In the genomic region with DNA sequence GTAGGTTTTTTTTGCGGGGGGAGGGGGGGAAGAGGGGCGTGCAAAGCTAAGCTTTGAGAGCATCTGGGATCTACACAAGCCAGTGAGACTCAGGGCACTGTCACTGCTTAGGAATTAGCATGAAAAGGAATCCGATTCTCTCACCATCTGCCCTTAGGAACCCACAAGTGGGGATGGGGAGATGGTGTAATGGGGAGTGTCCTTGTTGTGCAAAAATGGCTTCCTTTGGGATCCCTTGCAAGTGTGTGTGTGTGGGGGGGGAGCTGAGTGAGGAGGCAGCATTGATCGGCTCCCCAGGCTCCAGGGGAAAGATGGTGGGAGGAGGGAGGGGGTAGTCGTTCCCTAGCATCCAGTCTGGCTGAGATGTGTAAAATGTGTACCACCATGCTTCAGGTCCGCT, we compare ENCODE assay signal across 1 mouse cellular context.
TF ChIP-seq lines count a peak whose summit lies in the region.

No protein-coding gene starts in this region.

TF ChIP-seq in myocyte, 11 proteins besides CTCF, POLR2A, EP300 and RAD21:
- no peak for TF ChIP-seq TCF3 (IDR thresholded peaks at IDR 0.05; ENCODE audit: insufficient read length, low read depth)
- no peak for TF ChIP-seq REST (IDR thresholded peaks at IDR 0.05; ENCODE audit: insufficient read depth, insufficient read length)
- TF ChIP-seq E2F4 (IDR thresholded peaks at IDR 0.05; ENCODE audit: insufficient read depth) = no peak
- TF ChIP-seq SRF (IDR thresholded peaks at IDR 0.05; ENCODE audit: control insufficient read depth, insufficient read length, low read depth) = no peak
- no peak for TF ChIP-seq MAX (IDR thresholded peaks at IDR 0.05; ENCODE audit: low read depth)
- no peak for TF ChIP-seq USF1 (IDR thresholded peaks at IDR 0.05; ENCODE audit: low read depth)
- no peak for TF ChIP-seq CEBPB (IDR thresholded peaks at IDR 0.05; ENCODE audit: insufficient read depth, poor library complexity, severe bottlenecking)
- no peak for TF ChIP-seq POLR2AphosphoS2 (IDR thresholded peaks at IDR 0.05; ENCODE audit: insufficient read length, low read depth)
- TF ChIP-seq MYOD1 (IDR thresholded peaks at IDR 0.05; ENCODE audit: control insufficient read depth in 1 of 3, insufficient read length in 2 of 3, low read depth in 2 of 3) = no peak
- TF ChIP-seq TCF12 (IDR thresholded peaks at IDR 0.05; ENCODE audit: insufficient read depth, poor library complexity, severe bottlenecking) = no peak
- TF ChIP-seq MYOG (IDR thresholded peaks at IDR 0.05; ENCODE audit: control insufficient read depth in 1 of 3, insufficient read depth in 1 of 3, insufficient read length in 2 of 3, low read depth in 2 of 3) = no peak
